Mouse (Mus musculus) myocyte (in vitro differentiated cells): ENCODE measurements around the gene Sar1a.

Experiments used
- CEBPB ChIP-seq: IDR thresholded peaks from 2 replicates; pipeline ENCODE4 v1.6.1; 2011; ENCODE audit warnings: mild to moderate bottlenecking, moderate library complexity; ENCODE audit not compliant: poor library complexity, insufficient read depth, severe bottlenecking
- E2F4 ChIP-seq: IDR thresholded peaks from one replicate; pipeline ENCODE4 v1.6.1; 2011; ENCODE audit warnings: mild to moderate bottlenecking, control low read depth, moderate library complexity; ENCODE audit not compliant: insufficient read depth
- MAX ChIP-seq: IDR thresholded peaks from one replicate; pipeline ENCODE4 v1.6.1; 2011; ENCODE audit warnings: low read depth, mild to moderate bottlenecking, control low read depth
- MYOD1 ChIP-seq, 3 experiments: IDR thresholded peaks; one replicate each; pipeline ENCODE4 v1.6.1; 2011; ENCODE audit warnings: control low read depth in 2 of 3, low read depth in 2 of 3, mild to moderate bottlenecking in 2 of 3, moderate library complexity in 1 of 3; ENCODE audit not compliant: insufficient read length in 2 of 3, control insufficient read depth in 1 of 3
- MYOG ChIP-seq, 3 experiments: IDR thresholded peaks; one replicate each; pipeline ENCODE4 v1.6.1; 2011; ENCODE audit warnings: control low read depth in 2 of 3, low read depth in 2 of 3, mild to moderate bottlenecking in 2 of 3; ENCODE audit not compliant: insufficient read length in 2 of 3, control insufficient read depth in 1 of 3, insufficient read depth in 1 of 3
- POLR2A ChIP-seq: IDR thresholded peaks from one replicate; pipeline ENCODE4 v1.6.1; 2011; ENCODE audit warnings: low read depth, mild to moderate bottlenecking, control low read depth, moderate library complexity; ENCODE audit not compliant: insufficient read length
- POLR2AphosphoS2 ChIP-seq: IDR thresholded peaks from one replicate; pipeline ENCODE4 v1.6.1; 2011; ENCODE audit warnings: low read depth, control low read depth; ENCODE audit not compliant: insufficient read length
- REST ChIP-seq: IDR thresholded peaks from one replicate; pipeline ENCODE4 v1.6.1; 2011; ENCODE audit warnings: mild to moderate bottlenecking, control low read depth, moderate library complexity; ENCODE audit not compliant: insufficient read depth, insufficient read length
- SRF ChIP-seq: IDR thresholded peaks from one replicate; pipeline ENCODE4 v1.6.1; 2011; ENCODE audit warnings: low read depth; ENCODE audit not compliant: control insufficient read depth, insufficient read length
- TCF12 ChIP-seq: IDR thresholded peaks from one replicate; pipeline ENCODE4 v1.6.1; 2011; ENCODE audit warnings: mild to moderate bottlenecking, control low read depth; ENCODE audit not compliant: poor library complexity, insufficient read depth, severe bottlenecking
- TCF3 ChIP-seq: IDR thresholded peaks from one replicate; pipeline ENCODE4 v1.6.1; 2011; ENCODE audit warnings: low read depth, control low read depth; ENCODE audit not compliant: insufficient read length
- USF1 ChIP-seq: IDR thresholded peaks from one replicate; pipeline ENCODE4 v1.6.1; 2011; ENCODE audit warnings: low read depth, mild to moderate bottlenecking, control low read depth, moderate library complexity

DNA sequence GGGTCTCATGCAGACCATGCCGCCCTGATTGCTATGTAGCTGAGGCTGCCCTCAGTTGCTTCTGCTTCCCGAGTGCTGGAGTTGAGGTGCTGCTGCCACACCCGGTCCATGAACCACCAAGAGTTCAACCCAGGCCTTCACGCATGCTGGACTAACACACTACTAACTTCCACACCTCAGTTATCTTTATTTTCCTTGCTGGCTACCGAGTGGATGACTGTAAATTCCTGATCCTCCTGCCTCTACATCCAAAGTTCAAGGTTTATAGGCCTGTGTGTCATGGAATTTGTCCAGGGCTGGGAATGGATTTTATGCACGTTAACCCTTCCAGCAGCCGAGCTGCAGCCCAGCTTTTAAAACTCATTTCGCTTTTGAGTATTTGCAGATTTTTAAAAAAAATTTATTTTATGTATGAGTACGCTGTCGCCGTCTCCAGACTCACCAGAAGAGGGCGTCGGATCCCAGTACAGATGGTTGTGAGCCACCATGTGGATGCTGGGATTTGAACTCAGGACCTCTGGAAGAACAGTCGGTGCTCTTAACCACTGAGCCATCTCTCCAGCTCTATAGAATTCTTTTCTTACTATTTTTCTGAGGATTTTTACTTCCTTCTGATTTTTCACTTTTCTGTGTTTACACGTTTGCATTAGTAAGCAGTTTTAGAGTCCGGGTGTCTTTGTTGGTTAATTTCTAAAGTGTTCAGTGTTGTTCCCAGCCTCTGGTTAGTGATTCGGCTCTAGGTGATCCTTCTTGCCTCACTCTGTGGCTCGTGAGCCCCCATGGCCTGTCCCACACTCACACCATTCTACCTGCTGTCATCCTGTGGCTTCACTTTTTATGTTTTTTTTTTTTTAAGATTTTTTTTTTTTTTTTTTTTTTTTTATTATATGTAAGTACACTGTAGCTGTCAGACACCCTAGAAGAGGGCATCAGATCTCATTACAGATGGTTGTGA is 22.9 kb upstream of the Sar1a start:
- TF ChIP-seq MAX (no peak), MYOD1 (IDR thresholded peaks at IDR 0.05; ENCODE audit: control insufficient read depth in 1 of 3, insufficient read length in 2 of 3, low read depth in 2 of 3) (no peak), POLR2A (no peak), USF1 (no peak), REST (no peak), TCF12 (no peak), MYOG (IDR thresholded peaks at IDR 0.05; ENCODE audit: control insufficient read depth in 1 of 3, insufficient read depth in 1 of 3, insufficient read length in 2 of 3, low read depth in 2 of 3) (no peak), TCF3 (no peak), E2F4 (no peak), CEBPB (no peak), SRF (no peak), POLR2AphosphoS2 (no peak)
